Mouse (Mus musculus): ENCODE data around the gene Tekt2. TPM values are rescaled to one million over a fixed set of nuclear protein-coding genes. Genes with fewer than 3 reads are reported as not detected.

The Tekt2 gene
- not detected for polyA plus RNA-seq (2017; shearing (Covaris generic))

DNA sequence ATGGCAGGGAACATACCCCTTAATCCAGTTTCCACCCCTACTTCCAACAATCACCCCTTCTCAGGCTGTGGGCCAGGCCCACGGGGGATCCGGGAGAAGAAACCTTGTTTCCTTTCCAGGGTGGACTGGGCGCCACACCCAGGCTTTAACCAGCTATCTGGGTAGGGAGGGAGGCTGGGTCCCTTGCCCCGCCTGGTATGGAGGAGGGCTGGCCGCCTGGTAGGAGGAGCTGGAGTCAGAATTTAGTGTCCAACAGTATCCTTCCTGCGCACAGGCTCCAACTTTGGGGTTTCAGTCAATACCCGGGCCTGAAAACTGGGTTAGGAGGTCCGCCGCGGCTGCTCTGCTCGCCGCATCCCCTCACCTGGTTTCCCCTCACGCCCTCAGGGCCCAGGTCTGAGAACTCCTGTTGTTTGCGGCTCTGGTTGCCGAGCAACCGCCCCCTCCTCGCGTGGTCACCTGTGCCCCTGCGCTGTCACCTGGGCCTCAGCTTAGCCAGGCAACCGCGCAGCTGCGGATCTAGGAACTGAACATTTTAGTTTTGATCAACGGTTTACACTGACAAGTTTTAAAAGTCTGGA, at the start of gene Tekt2:
Tekt2 (minus strand) TSS at position 408 of the 581 bp plus-strand sequence.

DNA sequence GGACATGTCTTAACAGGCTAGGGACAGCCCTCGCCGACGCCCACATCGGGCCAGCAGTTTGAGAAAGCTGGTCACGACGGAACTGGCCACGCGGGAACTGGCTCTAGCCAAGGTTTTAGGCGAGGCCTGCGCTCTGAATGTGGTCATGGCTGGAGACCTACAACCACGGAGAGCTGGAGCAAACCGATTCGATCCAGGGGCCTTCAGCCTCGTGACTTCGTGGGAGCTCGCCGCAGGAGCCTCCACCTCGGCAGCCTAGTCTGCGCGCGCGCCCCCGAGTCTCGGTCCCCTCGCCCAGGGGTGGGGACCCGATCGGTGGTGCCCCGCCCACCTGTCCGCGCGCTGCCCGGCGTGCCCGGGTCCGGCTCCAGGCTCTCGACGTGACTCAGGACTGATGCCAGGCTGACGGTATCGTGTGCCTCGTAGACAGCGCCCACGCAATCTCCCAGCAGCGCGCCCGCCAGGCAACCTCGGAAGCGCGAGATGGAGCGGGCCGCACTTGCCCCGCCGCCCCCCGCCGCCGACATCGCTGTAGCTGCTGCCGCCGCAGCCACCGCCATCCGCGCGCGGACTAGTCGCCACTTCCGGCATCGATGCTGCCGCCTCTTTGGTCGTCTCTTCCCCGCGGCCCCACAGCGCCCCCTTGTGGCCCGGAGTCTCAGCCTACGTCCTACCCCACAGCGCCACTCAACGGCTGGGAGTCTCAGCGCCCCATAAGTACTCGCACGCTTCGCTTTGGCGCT, 4.2 kb downstream of the Tekt2 start, which contains the start of gene Adprhl2:
Adprhl2 (minus strand) TSS at position 593 of the 743 bp plus-strand sequence.

DNA sequence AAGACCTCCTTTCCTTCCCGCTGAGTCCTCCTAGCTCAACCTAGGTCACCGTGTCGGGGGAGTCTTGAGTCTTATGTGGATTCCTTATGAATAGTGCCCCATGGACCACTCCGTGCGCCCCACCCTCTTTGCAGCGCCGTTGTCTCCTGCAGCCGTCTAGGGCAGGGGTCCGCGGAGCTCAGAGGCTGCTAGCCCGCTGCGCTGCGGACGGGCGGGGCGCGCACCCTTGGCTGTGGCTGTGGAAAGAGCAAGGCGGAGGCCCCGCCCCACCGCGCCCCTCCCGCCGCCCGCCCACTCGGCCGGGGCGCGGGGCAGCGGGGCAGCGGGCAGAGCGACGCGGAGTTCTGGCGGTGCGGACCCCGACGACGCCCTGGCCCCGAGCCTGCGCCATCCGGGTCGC, 39.0 kb downstream of the Tekt2 start, which contains the start of gene Col8a2:
Col8a2 (plus strand) TSS at position 302 of the 400 bp plus-strand sequence.

Other genes starting within 250 kb of the Tekt2 start
- gene Lsm10, start 229.1 kb downstream of the Tekt2 start, polyA plus RNA-seq (2017; shearing (Covaris generic)), result 15.1 TPM
- 62.6 TPM for gene Stk40, start 221.7 kb downstream of the Tekt2 start, polyA plus RNA-seq (2017; shearing (Covaris generic))
- 17.9 TPM for gene Eva1b, start 177.9 kb downstream of the Tekt2 start, polyA plus RNA-seq (2017; shearing (Covaris generic))
- gene Sh3d21, start 162.2 kb downstream of the Tekt2 start, polyA plus RNA-seq (2017; shearing (Covaris generic)), result 0.41 TPM
- gene Thrap3, start 122.9 kb downstream of the Tekt2 start, polyA plus RNA-seq (2017; shearing (Covaris generic)), result 314 TPM
- 45.1 TPM for gene Map7d1, start 69.3 kb downstream of the Tekt2 start, polyA plus RNA-seq (2017; shearing (Covaris generic))
- gene Trappc3, start 63.4 kb downstream of the Tekt2 start, polyA plus RNA-seq (2017; shearing (Covaris generic)), result 56.9 TPM
- not detected for gene Col8a2, start 38.9 kb downstream of the Tekt2 start, polyA plus RNA-seq (2017; shearing (Covaris generic))
- gene Adprhl2, start 4.0 kb downstream of the Tekt2 start, polyA plus RNA-seq (2017; shearing (Covaris generic)), result 43.2 TPM
- 42.0 TPM for gene Ago3, start 103.9 kb upstream of the Tekt2 start, polyA plus RNA-seq (2017; shearing (Covaris generic))
- 4.2 TPM for gene Ago1, start 142.9 kb upstream of the Tekt2 start, polyA plus RNA-seq (2017; shearing (Covaris generic))
- gene Ago4, start 207.8 kb upstream of the Tekt2 start, polyA plus RNA-seq (2017; shearing (Covaris generic)), result 0.50 TPM
- gene Clspn, start 231.2 kb upstream of the Tekt2 start, polyA plus RNA-seq (2017; shearing (Covaris generic)), result 1.7 TPM

All from effector memory CD4-positive, alpha-beta T cell, adult 5 months (primary cell).